Mouse (Mus musculus): ENCODE measurements around the gene Cblb. TPM values are rescaled to one million over a fixed set of nuclear protein-coding genes. Genes with fewer than 3 reads are reported as not detected.

Cblb gene
- polyA plus RNA-seq, 1 experiment from 2014 or later = 19.8 TPM

DNA sequence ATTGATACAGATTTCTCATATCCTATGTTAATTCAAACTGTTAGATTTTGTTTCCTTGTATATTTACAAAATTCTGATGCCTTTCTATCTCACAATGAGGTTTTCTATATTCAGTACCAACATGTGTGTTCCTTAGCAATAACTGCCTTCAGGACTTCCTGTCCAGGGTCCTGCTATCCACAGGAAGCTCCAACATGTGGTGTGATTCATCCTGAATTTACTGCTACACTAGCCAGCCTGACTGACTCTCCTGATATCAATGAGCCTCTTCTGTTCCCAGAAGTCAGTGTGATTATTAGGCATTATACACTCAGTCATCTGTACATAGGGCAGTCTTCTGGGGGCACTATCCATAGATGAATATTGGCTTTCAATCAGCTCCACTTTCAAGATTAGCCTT, 30.2 kb upstream of the Cblb start:
- TF ChIP-seq CTCF (IDR thresholded peaks at IDR 0.05; ENCODE audit: low read depth) = no peak

DNA sequence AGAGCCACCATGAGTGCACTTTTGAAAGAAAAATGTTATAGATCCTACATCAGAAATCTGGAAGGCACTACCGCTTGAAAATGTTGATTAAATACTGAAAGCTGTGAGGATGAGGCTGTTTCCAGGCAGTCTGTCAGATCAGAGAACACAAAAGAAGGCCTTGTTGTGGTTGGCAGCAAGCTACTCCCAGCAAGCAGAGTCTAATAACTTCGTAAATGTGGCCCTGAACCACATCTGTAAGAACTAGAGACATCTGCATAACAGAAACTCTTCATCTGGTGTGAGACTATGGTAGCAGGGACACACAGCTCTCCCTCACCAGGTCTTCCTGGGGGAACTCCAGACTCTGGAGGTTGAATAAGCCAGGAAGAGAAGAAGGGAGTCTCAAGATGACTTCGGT, 24.0 kb upstream of the Cblb start:
- 85% methylated on average over 3 of the region's 3 CpGs for WGBS
- DNase-seq = no peak

More for the DNA sequence above, 30.2 kb upstream of the Cblb start:
- Histone ChIP-seq H3K27ac (ENCODE audit: low read depth) (no peak overlapping the region), H3K9ac (no peak overlapping the region), H3K4me3 (ENCODE audit: low read depth, low read length) (no peak overlapping the region), H3K4me1 (ENCODE audit: insufficient read depth) (no peaks in the 10 kb centered on the region), H3K9me3 (ENCODE audit: low read depth, low read length) (no peaks in the 10 kb centered on the region), H3K36me3 (ENCODE audit: insufficient read depth) (no peaks in the 10 kb centered on the region), H3K27me3 (ENCODE audit: insufficient read depth, low read length) (no peaks in the 10 kb centered on the region), H3K4me2 (no peak overlapping the region)
- no peak for DNase-seq
- ATAC-seq (ENCODE audit: insufficient read depth) = no peak

GRCm38 (mm10) chr16:52008471-52008870, 22.6 kb upstream of the Cblb start:
- Histone ChIP-seq H3K27me3 (ENCODE audit: insufficient read depth, low read length) (no peaks in the 10 kb centered on the region), H3K27ac (ENCODE audit: low read depth) (no peak overlapping the region), H3K9me3 (ENCODE audit: low read depth, low read length) (no peaks in the 10 kb centered on the region), H3K9ac (no peak overlapping the region), H3K4me3 (ENCODE audit: low read depth, low read length) (no peak overlapping the region), H3K36me3 (ENCODE audit: insufficient read depth) (no peaks in the 10 kb centered on the region), H3K4me2 (no peak overlapping the region), H3K4me1 (ENCODE audit: insufficient read depth) (no peaks in the 10 kb centered on the region)
- ATAC-seq (ENCODE audit: insufficient read depth) (0 out of 2 replicates have a peak, but pooled peaks have one; percentile 35), DNase-seq (peak; percentile 67)
- WGBS = 34% methylated on average over 2 of the region's 2 CpGs
- no peak for TF ChIP-seq CTCF (IDR thresholded peaks at IDR 0.05; ENCODE audit: low read depth)

More for the DNA sequence above, 24.0 kb upstream of the Cblb start:
- no peaks in the 10 kb centered on the region for H3K36me3 ChIP-seq (ENCODE audit: insufficient read depth)
- no peak overlapping the region for H3K4me3 ChIP-seq (ENCODE audit: low read depth, low read length)
- ATAC-seq (ENCODE audit: insufficient read depth) = no peak
- no peak overlapping the region for H3K9ac ChIP-seq
- no peaks in the 10 kb centered on the region for H3K27me3 ChIP-seq (ENCODE audit: insufficient read depth, low read length)
- H3K9me3 ChIP-seq (ENCODE audit: low read depth, low read length) = no peaks in the 10 kb centered on the region
- no peak for TF ChIP-seq CTCF (IDR thresholded peaks at IDR 0.05; ENCODE audit: low read depth)
- no peaks in the 10 kb centered on the region for H3K4me1 ChIP-seq (ENCODE audit: insufficient read depth)
- H3K27ac ChIP-seq (ENCODE audit: low read depth) = no peak overlapping the region
- H3K4me2 ChIP-seq = no peak overlapping the region

DNA sequence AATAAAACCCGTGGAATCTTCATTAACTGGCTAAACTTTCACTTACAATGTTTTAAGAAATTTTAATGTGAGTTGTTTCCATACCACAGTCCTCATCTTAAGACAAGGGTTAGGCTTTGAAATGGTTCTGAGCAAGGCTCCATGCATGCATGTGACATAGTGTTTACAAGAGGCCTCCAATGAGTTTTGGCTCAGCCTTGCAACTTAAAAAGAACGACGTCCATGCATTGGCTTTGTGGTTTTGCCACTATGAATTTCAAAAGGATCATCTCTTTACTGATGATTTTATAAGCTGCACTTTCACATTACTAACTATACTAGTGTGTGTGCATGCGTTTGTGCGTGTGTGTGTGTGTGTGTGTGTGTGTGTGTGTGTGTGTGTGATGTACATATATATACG, 21.6 kb upstream of the Cblb start:
- Histone ChIP-seq H3K36me3 (ENCODE audit: insufficient read depth) (no peaks in the 10 kb centered on the region), H3K9me3 (ENCODE audit: low read depth, low read length) (no peaks in the 10 kb centered on the region), H3K4me1 (ENCODE audit: insufficient read depth) (no peaks in the 10 kb centered on the region), H3K27ac (ENCODE audit: low read depth) (no peak overlapping the region), H3K4me3 (ENCODE audit: low read depth, low read length) (no peak overlapping the region), H3K9ac (no peak overlapping the region), H3K27me3 (ENCODE audit: insufficient read depth, low read length) (no peaks in the 10 kb centered on the region), H3K4me2 (no peak overlapping the region)
- ATAC-seq (ENCODE audit: insufficient read depth) (no peak), DNase-seq (no peak)
- no peak for TF ChIP-seq CTCF (IDR thresholded peaks at IDR 0.05; ENCODE audit: low read depth)
- WGBS = 77% methylated on average over 6 of the region's 6 CpGs

GRCm38 (mm10) chr16:52012984-52013383, 18.0 kb upstream of the Cblb start:
- no peak for ATAC-seq (ENCODE audit: insufficient read depth)
- no peak overlapping the region for H3K4me2 ChIP-seq
- no peak overlapping the region for H3K4me3 ChIP-seq (ENCODE audit: low read depth, low read length)
- no peak overlapping the region for H3K9ac ChIP-seq
- H3K9me3 ChIP-seq (ENCODE audit: low read depth, low read length) = no peaks in the 10 kb centered on the region
- H3K36me3 ChIP-seq (ENCODE audit: insufficient read depth) = no peaks in the 10 kb centered on the region
- no peak overlapping the region for H3K27ac ChIP-seq (ENCODE audit: low read depth)
- no peak for TF ChIP-seq CTCF (IDR thresholded peaks at IDR 0.05; ENCODE audit: low read depth)
- 63% methylated on average over 3 of the region's 3 CpGs for WGBS
- H3K4me1 ChIP-seq (ENCODE audit: insufficient read depth) = no peaks in the 10 kb centered on the region
- H3K27me3 ChIP-seq (ENCODE audit: insufficient read depth, low read length) = no peaks in the 10 kb centered on the region
- peak; percentile 39 for DNase-seq

DNA sequence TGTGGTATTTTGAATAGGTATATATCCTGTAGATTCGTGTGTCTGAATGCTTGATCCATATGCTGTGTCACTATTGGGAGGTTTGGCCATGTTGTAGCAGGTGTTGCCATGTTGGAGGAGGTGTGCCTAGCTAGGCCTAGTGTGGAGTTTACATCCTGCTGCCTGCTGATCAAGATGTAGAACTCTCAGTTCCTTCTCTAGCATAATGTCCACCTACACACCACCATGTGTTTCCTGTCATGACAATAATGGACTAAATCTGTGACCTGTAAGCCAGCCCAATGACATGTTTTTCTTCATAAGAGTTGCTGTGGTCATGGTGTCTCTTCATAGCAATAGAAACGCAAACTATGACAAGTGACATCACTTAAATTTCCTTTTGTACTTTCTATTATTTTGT, 17.2 kb upstream of the Cblb start:
- 80% methylated on average over 2 of the region's 2 CpGs for WGBS
- no peak overlapping the region for H3K4me2 ChIP-seq
- no peak for TF ChIP-seq CTCF (IDR thresholded peaks at IDR 0.05; ENCODE audit: low read depth)

GRCm38 (mm10) chr16:52023417-52023816, 7.6 kb upstream of the Cblb start:
- no peaks in the 10 kb centered on the region for H3K9me3 ChIP-seq (ENCODE audit: low read depth, low read length)
- no peak for TF ChIP-seq CTCF (IDR thresholded peaks at IDR 0.05; ENCODE audit: low read depth)
- no peak for DNase-seq
- H3K4me2 ChIP-seq = no peak overlapping the region
- no peaks in the 10 kb centered on the region for H3K27me3 ChIP-seq (ENCODE audit: insufficient read depth, low read length)
- no peaks in the 10 kb centered on the region for H3K4me1 ChIP-seq (ENCODE audit: insufficient read depth)
- no peak overlapping the region for H3K9ac ChIP-seq
- 86% methylated on average over 5 of the region's 5 CpGs for WGBS
- no peak overlapping the region for H3K27ac ChIP-seq (ENCODE audit: low read depth)
- H3K36me3 ChIP-seq (ENCODE audit: insufficient read depth) = no peaks in the 10 kb centered on the region
- ATAC-seq (ENCODE audit: insufficient read depth) = no peak
- no peak overlapping the region for H3K4me3 ChIP-seq (ENCODE audit: low read depth, low read length)

More for the DNA sequence above, 17.2 kb upstream of the Cblb start:
- Histone ChIP-seq H3K36me3 (ENCODE audit: insufficient read depth) (no peaks in the 10 kb centered on the region), H3K9me3 (ENCODE audit: low read depth, low read length) (no peaks in the 10 kb centered on the region), H3K4me1 (ENCODE audit: insufficient read depth) (no peaks in the 10 kb centered on the region), H3K27ac (ENCODE audit: low read depth) (no peak overlapping the region), H3K9ac (no peak overlapping the region), H3K4me3 (ENCODE audit: low read depth, low read length) (no peak overlapping the region), H3K27me3 (ENCODE audit: insufficient read depth, low read length) (no peaks in the 10 kb centered on the region)
- ATAC-seq (ENCODE audit: insufficient read depth) (no peak), DNase-seq (no peak)

DNA sequence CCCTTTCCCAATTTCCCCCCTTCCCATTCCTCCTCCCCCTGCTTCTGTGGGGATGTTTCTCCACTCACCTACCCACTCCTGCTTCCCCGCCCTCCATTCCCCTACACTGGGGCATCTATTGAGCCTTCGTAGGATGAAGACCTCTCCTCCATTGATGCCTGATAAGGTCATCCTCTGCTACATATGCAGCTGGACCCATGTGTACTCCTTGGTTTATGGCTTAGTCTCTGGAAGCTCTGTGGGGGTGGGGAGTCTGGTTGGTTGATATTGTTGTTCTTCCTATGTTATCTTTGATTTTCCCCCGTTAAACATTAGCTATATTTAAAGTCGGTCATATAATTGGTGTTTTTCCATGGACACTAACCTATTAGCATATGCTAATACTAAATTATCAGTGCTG, 3.7 kb upstream of the Cblb start:
- Histone ChIP-seq H3K27me3 (ENCODE audit: insufficient read depth, low read length) (no peaks in the 10 kb centered on the region), H3K4me3 (ENCODE audit: low read depth, low read length) (no peak overlapping the region), H3K4me2 (no peak overlapping the region), H3K9me3 (ENCODE audit: low read depth, low read length) (no peaks in the 10 kb centered on the region), H3K4me1 (ENCODE audit: insufficient read depth) (peaks cover 5% of the 10 kb centered on the region; the same call in 1 of the 2 replicates), H3K36me3 (ENCODE audit: insufficient read depth) (no peaks in the 10 kb centered on the region), H3K27ac (ENCODE audit: low read depth) (no peak overlapping the region), H3K9ac (no peak overlapping the region)
- TF ChIP-seq CTCF (IDR thresholded peaks at IDR 0.05; ENCODE audit: low read depth) = no peak
- 88% methylated on average over 4 of the region's 4 CpGs for WGBS
- DNase-seq (no peak), ATAC-seq (ENCODE audit: insufficient read depth) (no peak)

Data from lung, embryonic 14.5 days (tissue).